Mouse (Mus musculus) erythroid progenitor cell, adult 5-6 weeks (primary cell): ENCODE data around the gene Olfr1256. TPM values are rescaled to one million over a fixed set of nuclear protein-coding genes. Genes with fewer than 3 reads are reported as not detected.

Experiments
- ATAC-seq: replicated peaks from 2 replicates; pipeline ENCODE4 v1.8.0; 2016; ENCODE audit warnings: moderate number of reproducible peaks, mild to moderate bottlenecking, moderate TSS enrichment, inconsistent platforms; ENCODE audit not compliant: poor library complexity, low FRiP score, severe bottlenecking
- total RNA-seq, 2 experiments: library from RNA; stranded (forward) in 1 of 2; stranded (reverse) in 1 of 2; fragments of 150-400 nt in 1 of 2; fragments of 186-747, 209-891 nt in 1 of 2; gene quantifications; 2 replicates each; pipeline versions ENCODE4 v1.2.3 to v1.2.4; 2015 to 2017; ENCODE audit warnings: low replicate concordance in 2 of 2

Olfr1256 gene
- total RNA-seq (2015; ENCODE audit: low replicate concordance) (not detected in 2 replicates), total RNA-seq (2017; ENCODE audit: low replicate concordance) (not detected in 2 replicates)

DNA sequence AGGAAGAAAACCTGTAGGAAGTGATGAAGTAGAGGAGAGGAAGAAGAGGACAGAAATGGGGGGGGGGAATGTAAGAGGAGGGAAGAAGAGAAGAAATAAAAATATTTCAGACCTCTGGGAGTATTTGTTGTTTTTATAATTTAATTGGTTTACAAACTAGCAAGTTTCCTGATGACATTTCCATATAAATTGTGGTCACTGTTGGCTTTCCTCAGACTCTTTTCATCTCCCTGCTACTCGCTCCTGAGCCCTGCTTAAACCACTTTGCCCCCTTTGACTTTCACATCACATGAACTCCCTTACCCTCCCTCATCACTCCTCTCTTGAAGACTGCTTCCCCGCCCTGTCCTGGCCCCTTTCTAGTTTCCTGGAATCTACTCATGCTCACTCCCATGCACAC, at the start of gene Olfr1256:
Olfr1256 (minus strand) TSS at position 101 of the 400 bp plus-strand sequence.
- no peak for ATAC-seq

- ATAC-seq: no peak
Observed at GRCm38 (mm10) chr2:89878137-89878536, 36.8 kb upstream of the Olfr1256 start, which contains the start of gene Olfr1257. Olfr1257 (plus strand) TSS chr2:89878437.

- no peak for ATAC-seq
Observed at GRCm38 (mm10) chr2:89849230-89849629, 7.9 kb upstream of the Olfr1256 start.

GRCm38 (mm10) chr2:89848105-89848504, 6.8 kb upstream of the Olfr1256 start, which contains the start of gene Olfr48:
Olfr48 (minus strand) TSS chr2:89848205.
- no peak for ATAC-seq

DNA sequence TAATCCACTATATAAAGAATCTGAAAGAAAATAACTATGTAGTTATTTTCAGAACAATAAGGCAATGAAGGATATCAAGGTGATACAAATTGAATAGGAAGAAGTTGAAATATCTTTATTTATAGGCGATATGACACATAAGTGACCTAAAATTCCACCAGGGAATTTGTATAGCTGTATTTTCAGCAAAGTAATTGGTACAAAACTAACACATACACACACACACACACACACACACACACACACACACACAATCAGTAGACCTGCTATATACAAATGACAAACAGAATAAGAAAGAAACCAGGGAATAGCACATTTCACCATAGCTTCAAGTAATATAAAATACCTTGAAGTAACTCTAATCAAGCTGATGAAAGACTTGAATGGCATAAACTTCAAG, 21.1 kb downstream of the Olfr1256 start:
- no peak for ATAC-seq

- no peak for ATAC-seq
Observed at GRCm38 (mm10) chr2:89811751-89812150, 29.6 kb downstream of the Olfr1256 start, which contains the start of gene Olfr1255. Olfr1255 (plus strand) TSS chr2:89812051.

GRCm38 (mm10) chr2:89810751-89811150, 30.6 kb downstream of the Olfr1256 start:
- no peak for ATAC-seq

- no peak for ATAC-seq
Observed at GRCm38 (mm10) chr2:89799583-89799982, 41.8 kb downstream of the Olfr1256 start.

DNA sequence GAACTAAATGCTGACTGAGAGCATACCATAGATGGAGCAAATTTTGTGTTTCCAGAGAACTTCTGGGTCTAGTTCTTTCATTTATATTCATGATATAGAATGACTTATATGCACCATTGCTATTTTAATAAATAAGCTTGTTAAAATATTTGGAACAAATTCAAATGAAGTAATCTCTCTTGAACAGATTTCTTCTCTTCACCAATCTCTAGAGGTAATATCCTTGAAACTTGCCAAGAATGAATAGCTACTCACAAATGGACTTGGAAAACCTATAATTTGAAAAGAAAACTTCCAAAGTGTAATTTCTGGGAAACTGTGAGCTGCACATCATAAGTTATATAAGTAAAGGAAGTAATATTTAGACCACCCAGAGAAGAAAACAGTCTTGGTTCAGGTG, 47.8 kb downstream of the Olfr1256 start, which contains the start of gene Olfr1254:
Olfr1254 (minus strand) TSS at position 101 of the 400 bp plus-strand sequence.
- no peak for ATAC-seq

Other genes starting within 250 kb of the Olfr1256 start
- gene Olfr1246, start 248.4 kb downstream of the Olfr1256 start, total RNA-seq (2015; ENCODE audit: low replicate concordance): not detected in 2 replicates
- not detected in 2 replicates for gene Olfr1246, start 248.4 kb downstream of the Olfr1256 start, total RNA-seq (2017; ENCODE audit: low replicate concordance)
- not detected in 2 replicates for gene Olfr1247, start 227.4 kb downstream of the Olfr1256 start, total RNA-seq (2015; ENCODE audit: low replicate concordance)
- not detected in 2 replicates for gene Olfr1247, start 227.4 kb downstream of the Olfr1256 start, total RNA-seq (2017; ENCODE audit: low replicate concordance)
- not detected in 2 replicates for gene Olfr1248, start 223.3 kb downstream of the Olfr1256 start, total RNA-seq (2015; ENCODE audit: low replicate concordance)
- not detected in 2 replicates for gene Olfr1248, start 223.3 kb downstream of the Olfr1256 start, total RNA-seq (2017; ENCODE audit: low replicate concordance)
- gene Olfr1249, start 206.6 kb downstream of the Olfr1256 start, total RNA-seq (2015; ENCODE audit: low replicate concordance): not detected in 2 replicates
- not detected in 2 replicates for gene Olfr1249, start 206.6 kb downstream of the Olfr1256 start, total RNA-seq (2017; ENCODE audit: low replicate concordance)
- gene Olfr1250, start 180.1 kb downstream of the Olfr1256 start, total RNA-seq (2015; ENCODE audit: low replicate concordance): not detected in 2 replicates
- not detected in 2 replicates for gene Olfr1250, start 180.1 kb downstream of the Olfr1256 start, total RNA-seq (2017; ENCODE audit: low replicate concordance)
- gene Olfr1251, start 169.6 kb downstream of the Olfr1256 start, total RNA-seq (2015; ENCODE audit: low replicate concordance): not detected in 2 replicates
- not detected in 2 replicates for gene Olfr1251, start 169.6 kb downstream of the Olfr1256 start, total RNA-seq (2017; ENCODE audit: low replicate concordance)
- not detected in 2 replicates for gene Olfr1252, start 116.5 kb downstream of the Olfr1256 start, total RNA-seq (2015; ENCODE audit: low replicate concordance)
- gene Olfr1252, start 116.5 kb downstream of the Olfr1256 start, total RNA-seq (2017; ENCODE audit: low replicate concordance): not detected in 2 replicates
- gene Olfr1253, start 84.5 kb downstream of the Olfr1256 start, total RNA-seq (2015; ENCODE audit: low replicate concordance): not detected in 2 replicates
- gene Olfr1253, start 84.5 kb downstream of the Olfr1256 start, total RNA-seq (2017; ENCODE audit: low replicate concordance): not detected in 2 replicates
- not detected in 2 replicates for gene Olfr1254, start 47.9 kb downstream of the Olfr1256 start, total RNA-seq (2015; ENCODE audit: low replicate concordance)
- not detected in 2 replicates for gene Olfr1254, start 47.9 kb downstream of the Olfr1256 start, total RNA-seq (2017; ENCODE audit: low replicate concordance)
- gene Olfr1255, start 29.5 kb downstream of the Olfr1256 start, total RNA-seq (2015; ENCODE audit: low replicate concordance): not detected in 2 replicates
- not detected in 2 replicates for gene Olfr1255, start 29.5 kb downstream of the Olfr1256 start, total RNA-seq (2017; ENCODE audit: low replicate concordance)
- gene Olfr48, start 6.7 kb upstream of the Olfr1256 start, total RNA-seq (2015; ENCODE audit: low replicate concordance): not detected in 2 replicates
- not detected in 2 replicates for gene Olfr48, start 6.7 kb upstream of the Olfr1256 start, total RNA-seq (2017; ENCODE audit: low replicate concordance)
- not detected in 2 replicates for gene Olfr1257, start 36.9 kb upstream of the Olfr1256 start, total RNA-seq (2015; ENCODE audit: low replicate concordance)
- gene Olfr1257, start 36.9 kb upstream of the Olfr1256 start, total RNA-seq (2017; ENCODE audit: low replicate concordance): not detected in 2 replicates
- gene Olfr1258, start 85.8 kb upstream of the Olfr1256 start, total RNA-seq (2015; ENCODE audit: low replicate concordance): not detected in 2 replicates
- not detected in 2 replicates for gene Olfr1258, start 85.8 kb upstream of the Olfr1256 start, total RNA-seq (2017; ENCODE audit: low replicate concordance)
- gene Olfr1259, start 107.1 kb upstream of the Olfr1256 start, total RNA-seq (2015; ENCODE audit: low replicate concordance): not detected in 2 replicates
- gene Olfr1259, start 107.1 kb upstream of the Olfr1256 start, total RNA-seq (2017; ENCODE audit: low replicate concordance): not detected in 2 replicates
- not detected in 2 replicates for gene Olfr1260, start 132.8 kb upstream of the Olfr1256 start, total RNA-seq (2015; ENCODE audit: low replicate concordance)
- gene Olfr1260, start 132.8 kb upstream of the Olfr1256 start, total RNA-seq (2017; ENCODE audit: low replicate concordance): not detected in 2 replicates
- not detected in 2 replicates for gene Olfr1261, start 149.7 kb upstream of the Olfr1256 start, total RNA-seq (2015; ENCODE audit: low replicate concordance)
- gene Olfr1261, start 149.7 kb upstream of the Olfr1256 start, total RNA-seq (2017; ENCODE audit: low replicate concordance): not detected in 2 replicates
- gene Olfr1262, start 158.6 kb upstream of the Olfr1256 start, total RNA-seq (2015; ENCODE audit: low replicate concordance): not detected in 2 replicates
- gene Olfr1262, start 158.6 kb upstream of the Olfr1256 start, total RNA-seq (2017; ENCODE audit: low replicate concordance): not detected in 2 replicates
- gene Olfr1263, start 170.6 kb upstream of the Olfr1256 start, total RNA-seq (2015; ENCODE audit: low replicate concordance): not detected in 2 replicates
- gene Olfr1263, start 170.6 kb upstream of the Olfr1256 start, total RNA-seq (2017; ENCODE audit: low replicate concordance): not detected in 2 replicates
- gene Olfr1264, start 184.0 kb upstream of the Olfr1256 start, total RNA-seq (2015; ENCODE audit: low replicate concordance): not detected in 2 replicates
- not detected in 2 replicates for gene Olfr1264, start 184.0 kb upstream of the Olfr1256 start, total RNA-seq (2017; ENCODE audit: low replicate concordance)
- gene Olfr1265, start 193.8 kb upstream of the Olfr1256 start, total RNA-seq (2015; ENCODE audit: low replicate concordance): not detected in 2 replicates
- gene Olfr1265, start 193.8 kb upstream of the Olfr1256 start, total RNA-seq (2017; ENCODE audit: low replicate concordance): not detected in 2 replicates
- gene Olfr140, start 222.0 kb upstream of the Olfr1256 start, total RNA-seq (2015; ENCODE audit: low replicate concordance): not detected in 2 replicates
- gene Olfr140, start 222.0 kb upstream of the Olfr1256 start, total RNA-seq (2017; ENCODE audit: low replicate concordance): not detected in 2 replicates